Mouse (Mus musculus): ENCODE measurements around the gene Col1a2.

The Col1a2 gene

GRCm38 (mm10) chr6:4514671-4515070 lies 10.1 kb downstream of the Col1a2 start:
- DNase-seq (ENCODE audit: inconsistent age in 2 of 2, low spot score in 1 of 2) = no peak

DNA sequence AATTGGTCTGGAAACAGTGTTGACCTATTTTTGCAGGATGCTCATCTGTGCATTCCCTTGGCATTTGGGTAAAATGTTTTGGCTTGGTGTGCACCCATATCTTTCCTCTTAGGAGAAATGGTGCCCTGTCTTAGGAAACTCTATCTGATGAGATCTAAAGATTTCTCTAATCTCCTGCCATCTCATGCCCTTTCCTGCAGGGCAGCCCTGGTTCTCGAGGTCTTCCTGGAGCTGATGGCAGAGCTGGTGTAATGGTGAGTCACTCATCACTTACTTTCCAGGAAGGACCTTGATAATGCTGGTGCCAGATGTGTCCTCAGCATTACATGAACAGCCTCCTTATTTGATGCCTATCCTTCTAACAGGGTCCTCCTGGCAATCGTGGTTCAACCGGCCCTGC lies 16.4 kb downstream of the Col1a2 start:
- peak in 1 of 2 experiments; percentile 78 for DNase-seq (ENCODE audit: inconsistent age in 2 of 2, low spot score in 1 of 2)

DNA sequence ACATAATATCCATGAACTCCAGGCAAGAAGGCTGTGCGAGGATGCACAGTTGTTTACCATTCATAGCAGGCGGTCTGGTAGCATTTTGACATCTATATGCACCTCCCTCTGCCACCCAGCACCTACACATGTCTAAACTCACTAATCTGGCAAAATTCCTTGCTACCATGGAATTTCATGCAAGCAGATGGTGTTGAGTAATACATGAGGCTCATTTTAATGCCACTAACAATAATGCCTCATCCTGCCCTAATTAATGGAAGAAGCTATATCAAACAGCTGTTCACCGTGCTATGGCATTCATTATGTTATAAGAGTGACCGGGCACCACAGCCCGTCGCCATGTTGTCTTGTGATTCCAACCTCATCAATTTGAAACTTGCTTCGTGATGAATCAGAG lies 23.8 kb downstream of the Col1a2 start:
- no peak for DNase-seq (ENCODE audit: inconsistent age in 2 of 2, low spot score in 1 of 2)

- peak in 1 of 2 experiments; percentile 61 for DNase-seq (ENCODE audit: inconsistent age in 2 of 2, low spot score in 1 of 2)
Observed at GRCm38 (mm10) chr6:4530986-4531385, 26.4 kb downstream of the Col1a2 start.

- no peak for DNase-seq (ENCODE audit: inconsistent age in 2 of 2, low spot score in 1 of 2)
Observed at GRCm38 (mm10) chr6:4532898-4533297, 28.3 kb downstream of the Col1a2 start.

- no peak for DNase-seq (ENCODE audit: inconsistent age in 2 of 2, low spot score in 1 of 2)
Observed at GRCm38 (mm10) chr6:4534462-4535079, 30.0 kb downstream of the Col1a2 start.

- no peak for DNase-seq (ENCODE audit: inconsistent age in 2 of 2, low spot score in 1 of 2)
Observed at GRCm38 (mm10) chr6:4541926-4542715, 37.5 kb downstream of the Col1a2 start.

DNA sequence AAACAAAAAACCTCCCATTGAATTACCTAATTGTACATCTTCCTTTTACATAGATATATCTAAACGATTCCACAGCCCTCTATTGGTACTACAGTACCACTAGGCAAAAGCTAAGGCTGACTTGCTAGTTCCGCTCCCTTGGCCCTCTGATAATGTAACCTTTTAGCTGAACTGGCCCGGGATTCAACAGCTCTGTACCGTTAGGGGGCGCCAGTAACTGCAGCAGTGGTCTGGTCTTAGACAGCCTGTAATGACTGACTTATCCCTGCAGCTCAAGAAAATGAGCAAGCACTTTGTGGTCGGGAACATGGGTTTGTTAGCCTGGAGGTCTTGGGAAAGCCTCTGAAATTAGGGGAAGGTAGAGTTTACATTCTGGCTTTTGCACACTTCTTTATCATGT lies 39.9 kb downstream of the Col1a2 start:
- DNase-seq (ENCODE audit: inconsistent age in 2 of 2, low spot score in 1 of 2) = peak; percentile 23 to 69

DNA sequence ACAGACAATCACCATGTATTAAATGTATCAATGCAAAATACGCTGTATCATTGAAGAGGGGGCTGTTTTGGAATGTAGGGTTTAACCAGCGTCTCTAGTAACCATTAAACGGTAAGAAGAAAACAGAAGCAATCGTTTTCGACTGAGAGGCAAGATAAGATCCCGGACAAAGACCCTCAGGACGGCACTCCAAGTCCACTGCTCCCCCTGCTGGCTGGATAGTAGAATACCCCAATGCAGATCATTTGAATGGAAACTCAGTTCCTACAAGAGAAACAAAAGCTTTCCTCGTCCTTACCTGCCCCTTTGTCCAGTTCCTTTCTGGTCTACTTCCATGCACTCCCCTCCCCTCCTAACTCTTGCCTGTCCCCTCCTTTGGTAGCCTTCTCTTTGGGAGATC lies 41.1 kb downstream of the Col1a2 start:
- DNase-seq (ENCODE audit: inconsistent age in 2 of 2, low spot score in 1 of 2) = peak; percentile 52 to 86

- peak; percentile 54 to 87 for DNase-seq (ENCODE audit: inconsistent age in 2 of 2, low spot score in 1 of 2)
Observed at GRCm38 (mm10) chr6:4548894-4549293, 44.3 kb downstream of the Col1a2 start.

DNA sequence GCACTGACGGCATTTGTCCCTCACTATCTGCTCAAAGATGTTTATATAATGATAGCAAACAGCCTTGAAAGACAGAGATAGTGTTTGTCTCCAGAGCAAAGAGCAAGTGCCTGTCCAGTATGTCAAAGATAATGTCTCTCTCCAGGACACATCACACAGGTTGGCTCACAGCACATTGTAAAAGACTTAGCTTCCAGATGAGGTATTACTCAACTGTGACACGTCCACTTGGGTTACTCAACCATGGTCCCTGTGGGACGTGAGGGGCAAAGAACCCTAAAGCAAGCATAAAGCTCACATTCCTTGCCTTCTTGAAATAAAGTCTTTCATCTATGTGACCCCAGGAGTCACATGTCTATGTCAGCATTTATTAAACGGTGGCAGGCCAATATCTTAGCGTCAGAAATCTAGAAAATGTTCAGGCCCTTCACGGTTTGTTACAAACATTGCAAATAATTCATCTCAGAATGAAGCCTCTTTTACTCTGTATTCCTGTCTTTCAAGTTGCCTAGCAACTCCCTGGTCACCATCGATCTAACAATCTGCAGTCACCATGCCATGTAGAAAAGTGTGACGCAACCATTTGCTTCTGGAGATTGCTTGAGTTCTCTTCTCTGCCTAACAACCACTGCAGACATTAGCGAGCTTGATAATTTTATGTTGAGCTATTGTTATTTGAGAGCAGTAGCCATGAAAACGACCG lies 45.4 kb downstream of the Col1a2 start:
- DNase-seq (ENCODE audit: inconsistent age in 2 of 2, low spot score in 1 of 2) = peak; percentile 30 to 78

GRCm38 (mm10) chr6:4550549-4550915 lies 45.9 kb downstream of the Col1a2 start:
- DNase-seq (ENCODE audit: inconsistent age in 2 of 2, low spot score in 1 of 2) = peak in 1 of 2 experiments; percentile 35

DNA sequence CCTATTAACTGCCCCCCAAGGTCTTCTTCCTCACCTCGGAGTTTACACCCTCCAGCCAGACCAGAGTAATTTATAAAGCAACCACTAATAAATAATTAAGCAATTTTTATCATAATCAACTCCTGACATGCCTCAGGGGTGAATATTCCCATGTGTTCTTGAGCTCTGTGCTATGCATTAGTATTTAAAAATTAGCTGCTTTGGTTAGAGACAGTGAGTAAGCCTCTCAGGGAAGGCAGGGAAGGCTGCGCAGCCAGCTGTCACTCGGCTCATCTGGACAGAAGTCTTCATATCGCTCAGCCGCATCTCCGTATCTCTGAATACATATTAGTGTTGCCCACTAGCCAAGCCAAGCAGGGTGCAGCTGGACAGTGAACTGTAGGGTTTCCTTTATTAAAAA lies 50.8 kb downstream of the Col1a2 start:
- DNase-seq (ENCODE audit: inconsistent age in 2 of 2, low spot score in 1 of 2) = no peak

GRCm38 (mm10) chr6:4557086-4557485 lies 52.5 kb downstream of the Col1a2 start:
- DNase-seq (ENCODE audit: inconsistent age in 2 of 2, low spot score in 1 of 2) = no peak

GRCm38 (mm10) chr6:4557678-4558077 lies 53.1 kb downstream of the Col1a2 start:
- peak; percentile 50 to 80 for DNase-seq (ENCODE audit: inconsistent age in 2 of 2, low spot score in 1 of 2)

- DNase-seq (ENCODE audit: inconsistent age in 2 of 2, low spot score in 1 of 2) = no peak
Observed at GRCm38 (mm10) chr6:4561156-4561555, 56.5 kb downstream of the Col1a2 start.

DNA sequence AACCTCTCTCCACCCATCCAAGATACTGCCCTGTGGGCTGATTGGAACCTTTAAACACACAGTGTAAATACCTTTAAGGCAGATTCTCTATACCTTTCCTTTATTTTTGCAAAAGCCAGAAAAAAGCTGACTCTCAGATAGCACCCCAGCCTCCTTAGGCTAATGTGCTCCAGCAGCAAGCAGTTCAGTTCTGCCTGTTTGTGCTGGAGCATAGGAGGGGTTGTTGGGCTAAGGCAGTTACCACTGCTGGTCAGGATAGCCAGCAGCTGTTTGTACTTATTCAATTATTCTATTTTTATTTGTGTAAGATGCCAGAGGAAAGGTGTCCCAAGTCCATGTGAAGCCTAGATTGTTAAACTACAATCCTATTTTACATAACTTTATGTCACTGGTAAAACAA lies 57.0 kb downstream of the Col1a2 start:
- no peak for DNase-seq (ENCODE audit: inconsistent age in 2 of 2, low spot score in 1 of 2)

DNA sequence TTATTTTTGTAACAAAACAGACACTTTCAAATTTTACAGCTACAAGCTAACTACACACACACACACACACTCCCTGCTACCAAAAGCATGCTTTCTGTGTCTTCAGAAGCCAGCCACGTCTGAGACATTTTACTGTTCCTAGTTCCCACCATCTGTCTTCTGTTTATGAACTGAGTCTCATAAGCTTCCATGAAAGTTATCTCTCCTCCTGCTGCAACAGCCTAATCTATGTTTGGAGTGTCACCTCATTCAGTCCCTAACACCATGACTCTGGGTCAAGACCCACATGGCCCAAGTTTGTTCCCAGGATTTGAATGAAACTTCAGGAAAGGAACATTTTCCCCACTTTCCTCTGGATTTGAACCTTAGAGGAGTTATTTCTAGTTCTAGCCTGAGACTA lies 57.8 kb downstream of the Col1a2 start:
- DNase-seq (ENCODE audit: inconsistent age in 2 of 2, low spot score in 1 of 2) = no peak

DNA sequence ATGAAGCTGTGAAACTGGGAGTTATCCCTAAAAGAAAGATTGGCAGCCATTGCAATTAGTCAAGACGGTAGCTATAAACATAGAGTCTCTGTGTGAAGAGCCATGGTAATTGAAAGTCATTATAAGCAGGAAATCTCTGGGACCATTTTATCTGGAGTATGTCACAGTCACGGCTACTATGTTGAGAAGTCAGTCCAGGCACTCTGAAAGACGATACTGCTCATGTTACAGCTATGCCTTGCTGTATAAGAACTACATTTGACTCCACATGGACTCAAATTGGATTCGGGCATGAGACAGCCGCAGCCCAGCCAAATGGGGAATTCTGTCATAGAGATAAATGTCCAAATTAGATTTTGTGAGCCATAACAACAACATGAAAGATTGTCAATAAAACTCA lies 58.9 kb downstream of the Col1a2 start:
- no peak for DNase-seq (ENCODE audit: inconsistent age in 2 of 2, low spot score in 1 of 2)

GRCm38 (mm10) chr6:4570412-4570811 lies 65.8 kb downstream of the Col1a2 start:
- no peak for DNase-seq (ENCODE audit: inconsistent age in 2 of 2, low spot score in 1 of 2)

GRCm38 (mm10) chr6:4577756-4578155 lies 73.1 kb downstream of the Col1a2 start:
- DNase-seq (ENCODE audit: inconsistent age in 2 of 2, low spot score in 1 of 2) = no peak

DNA sequence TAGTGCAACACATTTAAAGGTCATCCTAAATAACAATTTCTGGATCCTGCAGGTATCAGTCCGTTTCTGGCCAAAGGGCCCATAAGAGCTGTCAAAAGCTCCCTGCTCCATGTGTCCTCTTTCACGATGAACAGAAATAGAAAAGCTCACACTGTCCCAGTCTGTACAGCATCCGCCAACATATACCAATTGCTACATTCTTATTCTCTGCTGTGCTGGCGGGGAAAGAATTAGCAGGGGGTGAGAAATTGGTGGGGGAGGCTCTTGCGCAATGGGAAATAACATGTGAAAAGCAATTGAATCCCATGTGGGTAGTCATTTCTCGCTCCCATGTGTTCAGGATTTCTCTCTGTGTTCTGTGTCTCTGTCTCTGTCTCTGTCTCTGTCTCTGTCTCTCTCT lies 73.7 kb downstream of the Col1a2 start:
- DNase-seq (ENCODE audit: inconsistent age in 2 of 2, low spot score in 1 of 2) = no peak

All from adrenal gland, adult (tissue).